Mouse (Mus musculus): Measurements from ENCODE around the gene Lrsam1. TPM values are rescaled to one million over a fixed set of nuclear protein-coding genes. Genes with fewer than 3 reads are reported as not detected.

Lrsam1 gene
- polyA plus RNA-seq, 1 experiment from 2014 or later = 12.2 TPM

GRCm38 (mm10) chr2:32904637-32905036, 56.8 kb downstream of the Lrsam1 start:
- H3K9ac ChIP-seq = no peak overlapping the region
- WGBS = 92% methylated on average over 5 of the region's 5 CpGs
- ATAC-seq (replicated peaks; ENCODE audit: low FRiP score) = no peak
- H3K36me3 ChIP-seq = peaks cover 8% of the 10 kb centered on the region
- H3K27ac ChIP-seq = no peak overlapping the region
- H3K9me3 ChIP-seq (replicated peaks) = no peaks in the 10 kb centered on the region
- no peak overlapping the region for H3K4me2 ChIP-seq
- H3K4me1 ChIP-seq = peaks cover 50% of the 10 kb centered on the region
- H3K4me3 ChIP-seq (replicated peaks) = no peak overlapping the region
- H3K27me3 ChIP-seq = no peaks in the 10 kb centered on the region

DNA sequence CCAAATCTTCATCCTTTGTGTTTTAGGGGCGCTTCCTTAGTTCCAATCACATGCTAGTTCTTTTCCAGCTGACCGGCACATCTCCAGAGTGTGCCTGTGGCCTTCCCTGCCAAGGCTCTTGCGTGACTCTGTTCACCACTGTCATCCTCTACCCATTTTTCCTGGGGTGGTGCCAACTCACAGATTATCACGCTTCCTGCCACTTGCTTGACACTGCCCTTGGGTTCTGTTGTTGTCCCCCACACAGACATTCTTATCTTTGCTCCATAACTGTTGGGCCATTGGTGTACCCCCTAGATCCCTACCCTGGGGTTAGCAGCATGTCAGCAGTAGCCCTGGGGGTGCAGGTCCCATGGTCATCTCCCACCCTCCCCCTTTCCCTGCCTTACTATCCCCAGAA, 57.9 kb downstream of the Lrsam1 start:
- Histone ChIP-seq H3K4me2 (no peak overlapping the region), H3K9me3 (replicated peaks) (no peaks in the 10 kb centered on the region), H3K27ac (no peak overlapping the region), H3K27me3 (no peaks in the 10 kb centered on the region), H3K36me3 (peaks cover 8% of the 10 kb centered on the region; the same call in 1 of the 2 replicates), H3K4me3 (replicated peaks) (no peak overlapping the region), H3K4me1 (peaks cover 51% of the 10 kb centered on the region), H3K9ac (no peak overlapping the region)
- ATAC-seq (replicated peaks; ENCODE audit: low FRiP score) = no peak
- WGBS = 90% methylated on average over 4 of the region's 4 CpGs

DNA sequence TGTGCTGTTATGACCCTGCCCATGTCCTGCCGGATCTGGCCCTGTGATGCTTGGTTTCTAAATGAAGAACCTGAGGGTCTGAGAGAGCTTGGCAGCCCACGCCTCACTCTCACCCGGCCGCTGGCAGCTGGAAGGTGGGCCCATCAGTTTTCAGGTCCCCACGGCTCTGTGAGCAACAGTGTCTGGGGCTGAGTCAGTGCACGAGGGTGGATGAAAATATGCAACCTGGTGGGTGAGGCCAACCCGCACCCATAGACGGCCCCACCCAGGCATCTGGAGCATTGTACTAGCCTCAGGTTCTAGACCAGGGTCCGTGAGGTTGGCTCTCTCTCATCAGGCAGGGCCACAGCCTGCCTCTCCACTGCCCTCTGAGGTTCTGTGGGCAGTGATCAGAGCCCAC, 59.3 kb downstream of the Lrsam1 start:
- Histone ChIP-seq H3K4me2 (no peak overlapping the region), H3K27ac (no peak overlapping the region), H3K9ac (no peak overlapping the region), H3K9me3 (replicated peaks) (no peaks in the 10 kb centered on the region), H3K4me1 (peaks cover 50% of the 10 kb centered on the region), H3K36me3 (peaks cover 8% of the 10 kb centered on the region; the same call in 1 of the 2 replicates), H3K4me3 (replicated peaks) (no peak overlapping the region), H3K27me3 (no peaks in the 10 kb centered on the region)
- ATAC-seq (replicated peaks; ENCODE audit: low FRiP score) = no peak
- WGBS = 83% methylated on average over 9 of the region's 9 CpGs

DNA sequence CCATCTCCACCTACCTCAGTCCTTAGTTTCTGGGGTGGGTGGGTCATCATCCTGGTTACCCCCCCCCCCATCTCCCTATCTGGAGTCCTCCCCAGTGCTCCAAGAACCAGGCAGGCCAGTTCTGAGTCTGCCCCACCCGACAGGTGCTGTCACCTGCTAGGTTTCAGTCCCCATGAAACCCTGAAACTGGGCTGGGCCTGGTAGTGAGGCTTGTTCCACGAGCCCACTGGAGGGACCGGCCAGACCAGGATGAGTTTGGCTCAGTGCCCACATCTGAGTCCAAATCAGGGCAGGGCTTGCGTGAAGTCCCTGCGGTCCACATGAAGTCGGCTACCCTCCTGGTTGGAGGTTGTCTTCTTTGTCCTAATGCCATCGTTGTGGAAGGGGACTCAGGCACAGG, 62.4 kb downstream of the Lrsam1 start:
- peaks cover 58% of the 10 kb centered on the region for H3K4me1 ChIP-seq
- no peak overlapping the region for H3K9ac ChIP-seq
- no peak overlapping the region for H3K4me3 ChIP-seq (replicated peaks)
- peaks cover 3% of the 10 kb centered on the region; the same call in 1 of the 2 replicates for H3K36me3 ChIP-seq
- ATAC-seq (replicated peaks; ENCODE audit: low FRiP score) = no peak
- no peaks in the 10 kb centered on the region for H3K9me3 ChIP-seq (replicated peaks)
- H3K27ac ChIP-seq = peak overlapping the region; percentile 46
- WGBS = 71% methylated on average over 7 of the region's 7 CpGs
- no peaks in the 10 kb centered on the region for H3K27me3 ChIP-seq
- no peak overlapping the region for H3K4me2 ChIP-seq

GRCm38 (mm10) chr2:32896507-32897147, 64.8 kb downstream of the Lrsam1 start:
- no peak for ATAC-seq (replicated peaks; ENCODE audit: low FRiP score)
- Histone ChIP-seq H3K4me2 (no peak overlapping the region), H3K36me3 (peaks cover 9% of the 10 kb centered on the region; the same call in 1 of the 2 replicates), H3K9me3 (replicated peaks) (no peaks in the 10 kb centered on the region), H3K9ac (no peak overlapping the region), H3K4me3 (replicated peaks) (no peak overlapping the region), H3K27ac (peak overlapping the region; percentile 94), H3K4me1 (peaks cover 63% of the 10 kb centered on the region), H3K27me3 (no peaks in the 10 kb centered on the region)
- 59% methylated on average over 10 of the region's 10 CpGs for WGBS

DNA sequence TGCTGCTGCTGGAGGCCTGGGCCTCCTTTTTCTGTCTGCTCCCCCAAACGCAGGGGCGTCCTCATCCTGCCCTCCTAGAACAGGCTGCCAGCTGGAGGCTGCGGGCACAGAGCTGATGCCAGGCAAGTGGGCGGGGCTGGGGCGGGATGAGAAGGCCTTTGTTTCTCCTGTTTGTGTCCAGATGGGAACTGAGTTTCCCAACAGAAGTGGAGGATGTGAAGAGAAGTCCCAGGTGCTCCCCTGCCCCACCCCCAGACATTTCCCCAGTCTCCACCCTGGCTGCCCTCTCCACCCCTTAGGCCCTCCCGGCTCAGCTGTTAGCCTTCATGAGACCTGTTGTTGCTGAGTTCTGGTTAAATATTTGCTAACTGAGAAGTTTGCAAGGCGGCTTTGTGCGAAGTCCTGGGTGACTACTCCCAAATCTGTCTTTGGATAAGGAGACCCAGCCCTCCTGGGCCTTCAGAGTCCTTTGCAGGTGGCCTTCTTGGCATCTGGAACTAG, 65.8 kb downstream of the Lrsam1 start:
- Histone ChIP-seq H3K4me3 (replicated peaks) (no peak overlapping the region), H3K9ac (no peak overlapping the region), H3K4me2 (0 out of 2 replicates have a peak overlapping the region, but pooled peaks have one; percentile 19), H3K36me3 (peaks cover 9% of the 10 kb centered on the region; the same call in 1 of the 2 replicates), H3K27ac (peak overlapping the region; percentile 94), H3K9me3 (replicated peaks) (no peaks in the 10 kb centered on the region), H3K4me1 (peaks cover 73% of the 10 kb centered on the region), H3K27me3 (no peaks in the 10 kb centered on the region)
- ATAC-seq (replicated peaks; ENCODE audit: low FRiP score) = peak; percentile 61
- WGBS = 40% methylated on average over 8 of the region's 8 CpGs

DNA sequence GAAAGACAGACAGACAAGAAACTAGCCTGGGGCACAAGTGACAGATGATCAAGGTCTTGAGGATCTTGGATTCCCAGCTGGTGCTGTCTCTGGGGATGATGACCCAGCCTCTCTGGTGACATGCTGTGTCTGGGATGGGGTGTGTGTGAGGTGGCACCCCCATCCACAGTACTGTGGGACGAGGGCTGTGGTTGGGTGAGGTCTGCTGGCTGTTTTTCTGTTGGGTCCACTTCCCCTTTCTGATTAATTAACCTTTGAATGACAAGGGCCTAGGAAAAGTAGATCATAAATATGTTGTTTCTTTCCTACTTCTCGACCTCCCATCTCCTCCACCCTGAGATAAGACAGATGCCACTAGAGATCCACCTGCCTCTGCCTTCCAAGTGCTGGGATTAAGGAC, 67.3 kb downstream of the Lrsam1 start:
- no peaks in the 10 kb centered on the region for H3K27me3 ChIP-seq

DNA sequence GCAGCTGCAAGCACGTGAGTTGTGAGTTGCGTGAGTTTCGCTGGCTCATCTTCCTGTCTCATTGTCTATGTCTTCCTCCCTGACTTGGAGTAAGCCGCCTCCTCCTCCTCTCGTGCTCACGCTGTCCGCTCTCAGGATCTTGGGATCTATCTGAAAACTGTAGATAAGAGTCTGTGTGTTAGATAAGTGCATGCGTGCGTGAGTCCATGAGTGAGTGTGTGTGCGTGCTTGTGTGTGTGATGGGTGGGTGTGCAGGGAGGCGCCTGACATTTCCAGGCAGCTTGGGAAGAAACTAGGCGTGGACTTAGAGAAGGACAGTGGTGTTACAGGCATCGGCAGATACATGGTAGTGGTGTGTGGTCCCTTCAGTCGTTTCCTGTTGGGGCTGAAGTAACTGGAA, 68.9 kb downstream of the Lrsam1 start:
- Histone ChIP-seq H3K4me2 (no peak overlapping the region), H3K9me3 (replicated peaks) (no peaks in the 10 kb centered on the region), H3K9ac (no peak overlapping the region), H3K4me1 (peaks cover 70% of the 10 kb centered on the region), H3K36me3 (peaks cover 6% of the 10 kb centered on the region; the same call in 1 of the 2 replicates), H3K27ac (no peak overlapping the region), H3K4me3 (replicated peaks) (no peak overlapping the region), H3K27me3 (no peaks in the 10 kb centered on the region)
- no peak for ATAC-seq (replicated peaks; ENCODE audit: low FRiP score)
- WGBS = 80% methylated on average over 14 of the region's 14 CpGs

More for the DNA sequence above, 67.3 kb downstream of the Lrsam1 start:
- no peak overlapping the region for H3K9ac ChIP-seq
- no peak overlapping the region for H3K4me3 ChIP-seq (replicated peaks)
- peaks cover 6% of the 10 kb centered on the region; the same call in 1 of the 2 replicates for H3K36me3 ChIP-seq
- H3K4me1 ChIP-seq = peaks cover 69% of the 10 kb centered on the region
- no peaks in the 10 kb centered on the region for H3K9me3 ChIP-seq (replicated peaks)
- no peak for ATAC-seq (replicated peaks; ENCODE audit: low FRiP score)
- no peak overlapping the region for H3K4me2 ChIP-seq
- 0 out of 2 replicates have a peak overlapping the region, but pooled peaks have one; percentile 29 for H3K27ac ChIP-seq
- WGBS = 52% methylated on average over 2 of the region's 2 CpGs

- no peaks in the 10 kb centered on the region for H3K9me3 ChIP-seq (replicated peaks)
- peaks cover 62% of the 10 kb centered on the region for H3K4me1 ChIP-seq
- 59% methylated on average over 9 of the region's 9 CpGs for WGBS
- H3K27me3 ChIP-seq = no peaks in the 10 kb centered on the region
- no peak overlapping the region for H3K4me3 ChIP-seq (replicated peaks)
- no peak overlapping the region for H3K4me2 ChIP-seq
- peaks cover 6% of the 10 kb centered on the region; the same call in 1 of the 2 replicates for H3K36me3 ChIP-seq
- H3K9ac ChIP-seq = no peak overlapping the region
- ATAC-seq (replicated peaks; ENCODE audit: low FRiP score) = no peak
- peak overlapping the region; percentile 5; the same call in 1 of the 2 replicates for H3K27ac ChIP-seq
Observed at GRCm38 (mm10) chr2:32891278-32891677, 70.1 kb downstream of the Lrsam1 start.

DNA sequence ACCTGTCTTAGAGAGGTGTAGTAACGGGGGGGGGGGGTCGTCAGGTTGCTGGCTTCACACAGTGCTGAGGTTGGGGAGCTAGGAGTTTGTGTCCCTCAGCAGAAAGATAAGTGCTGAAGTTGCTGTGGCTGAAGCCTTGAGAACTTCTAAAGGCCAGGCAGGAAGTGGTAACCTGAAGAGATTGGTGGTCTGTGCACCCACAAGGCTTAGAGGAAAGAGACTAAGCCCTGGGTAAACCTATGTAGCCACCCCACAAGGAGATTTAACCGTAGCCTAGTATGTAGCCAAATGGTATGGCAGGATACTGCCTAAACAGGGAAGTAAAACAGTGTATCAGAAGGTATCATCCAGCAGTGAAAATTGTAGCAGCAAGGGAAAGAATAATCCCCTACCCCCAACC, 71.1 kb downstream of the Lrsam1 start:
- H3K4me3 ChIP-seq (replicated peaks) = no peak overlapping the region
- H3K4me1 ChIP-seq = peaks cover 55% of the 10 kb centered on the region
- peaks cover 6% of the 10 kb centered on the region; the same call in 1 of the 2 replicates for H3K36me3 ChIP-seq
- no peak overlapping the region for H3K4me2 ChIP-seq
- no peak overlapping the region for H3K9ac ChIP-seq
- no peaks in the 10 kb centered on the region for H3K9me3 ChIP-seq (replicated peaks)
- no peaks in the 10 kb centered on the region for H3K27me3 ChIP-seq
- ATAC-seq (replicated peaks; ENCODE audit: low FRiP score) = no peak
- WGBS = 90% methylated on average over 3 of the region's 3 CpGs
- no peak overlapping the region for H3K27ac ChIP-seq

GRCm38 (mm10) chr2:32888551-32888950, 72.9 kb downstream of the Lrsam1 start:
- no peak overlapping the region for H3K4me3 ChIP-seq (replicated peaks)
- H3K9me3 ChIP-seq (replicated peaks) = no peaks in the 10 kb centered on the region
- no peak overlapping the region for H3K4me2 ChIP-seq
- WGBS = 23% methylated on average over 3 of the region's 3 CpGs
- ATAC-seq (replicated peaks; ENCODE audit: low FRiP score) = peak; percentile 37; the same call in 1 of the 2 replicates
- peak overlapping the region; percentile 84 for H3K27ac ChIP-seq
- peaks cover 59% of the 10 kb centered on the region for H3K4me1 ChIP-seq
- no peaks in the 10 kb centered on the region for H3K27me3 ChIP-seq
- peaks cover 3% of the 10 kb centered on the region; the same call in 1 of the 2 replicates for H3K36me3 ChIP-seq
- H3K9ac ChIP-seq = no peak overlapping the region

GRCm38 (mm10) chr2:32888029-32888428, 73.4 kb downstream of the Lrsam1 start:
- Histone ChIP-seq H3K4me1 (peaks cover 63% of the 10 kb centered on the region), H3K9ac (no peak overlapping the region), H3K4me2 (no peak overlapping the region), H3K9me3 (replicated peaks) (no peaks in the 10 kb centered on the region), H3K36me3 (no peaks in the 10 kb centered on the region; the same call in 1 of the 2 replicates), H3K4me3 (replicated peaks) (no peak overlapping the region), H3K27ac (peak overlapping the region; percentile 84), H3K27me3 (no peaks in the 10 kb centered on the region)
- ATAC-seq (replicated peaks; ENCODE audit: low FRiP score) = no peak
- 12% methylated on average over 9 of the region's 9 CpGs for WGBS

Data from kidney, embryonic 15.5 days (tissue).